Mouse (Mus musculus): Measurements from ENCODE around the gene Zfp804b. TPM values are rescaled to one million over a fixed set of nuclear protein-coding genes. Genes with fewer than 3 reads are reported as not detected.

Gene Zfp804b
- total and polyA plus RNA-seq, 2 experiments = 0.02 to 0.09 TPM

GRCm38 (mm10) chr5:7284336-7284735, 60.2 kb downstream of the Zfp804b start:
- no peak for TF ChIP-seq CTCF (IDR thresholded peaks at IDR 0.05; ENCODE audit: low read depth, low read length)
- TF ChIP-seq POLR2A (IDR thresholded peaks at IDR 0.05; ENCODE audit: extremely low read depth, insufficient read depth, low read length) = no peak
- 90% methylated on average over 1 of the region's 1 CpGs for WGBS
- Histone ChIP-seq H3K4me1 (ENCODE audit: control insufficient read depth, insufficient read depth, low read length) (no peaks in the 10 kb centered on the region), H3K4me3 (ENCODE audit: insufficient read depth, low read depth, low read length) (no peak overlapping the region), H3K27ac (replicated peaks; ENCODE audit: insufficient read depth, low read depth, low read length) (no peak overlapping the region), H3K79me2 (ENCODE audit: control insufficient read depth, insufficient read depth, low read length) (no peaks in the 10 kb centered on the region), H3K27me3 (ENCODE audit: control insufficient read depth, insufficient read depth, low read length) (no peaks in the 10 kb centered on the region), H3K9ac (ENCODE audit: low read depth, low read length) (no peak overlapping the region), H3K36me3 (ENCODE audit: control insufficient read depth, insufficient read depth, low read length) (no peaks in the 10 kb centered on the region)
- DNase-seq (ENCODE audit: extremely low read depth, low read depth, low spot score) = no peak

GRCm38 (mm10) chr5:7276659-7277455, 67.7 kb downstream of the Zfp804b start:
- Histone ChIP-seq H3K36me3 (ENCODE audit: control insufficient read depth, insufficient read depth, low read length) (no peaks in the 10 kb centered on the region), H3K4me3 (ENCODE audit: insufficient read depth, low read depth, low read length) (no peak overlapping the region), H3K27me3 (ENCODE audit: control insufficient read depth, insufficient read depth, low read length) (no peaks in the 10 kb centered on the region), H3K9ac (ENCODE audit: low read depth, low read length) (no peak overlapping the region), H3K27ac (replicated peaks; ENCODE audit: insufficient read depth, low read depth, low read length) (no peak overlapping the region), H3K4me1 (ENCODE audit: control insufficient read depth, insufficient read depth, low read length) (no peaks in the 10 kb centered on the region), H3K79me2 (ENCODE audit: control insufficient read depth, insufficient read depth, low read length) (no peaks in the 10 kb centered on the region)
- no peak for TF ChIP-seq CTCF (IDR thresholded peaks at IDR 0.05; ENCODE audit: low read depth, low read length)
- TF ChIP-seq POLR2A (IDR thresholded peaks at IDR 0.05; ENCODE audit: extremely low read depth, insufficient read depth, low read length) = no peak
- 79% methylated on average over 7 of the region's 7 CpGs for WGBS
- DNase-seq (ENCODE audit: extremely low read depth, low read depth, low spot score) = no peak

DNA sequence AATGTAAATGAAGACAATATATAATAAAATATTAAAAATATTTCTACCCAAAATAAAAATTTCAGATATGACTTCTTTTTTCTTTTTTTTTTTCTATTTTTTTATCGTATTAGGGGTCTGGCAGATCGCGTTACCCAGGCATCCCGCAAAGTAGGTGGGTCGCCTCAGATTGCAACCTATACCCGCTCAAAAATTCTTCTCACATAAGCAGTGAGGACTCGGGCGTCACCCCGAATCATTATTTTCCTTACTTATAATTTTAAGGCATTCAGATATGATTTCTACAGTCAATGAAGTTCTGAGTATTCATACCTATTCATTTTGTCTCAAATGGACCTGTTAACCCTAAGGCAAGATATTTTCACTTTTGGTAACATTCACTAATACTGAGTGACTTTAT, 167.0 kb downstream of the Zfp804b start:
- Histone ChIP-seq H3K27me3 (ENCODE audit: control insufficient read depth, insufficient read depth, low read length) (no peaks in the 10 kb centered on the region), H3K4me1 (ENCODE audit: control insufficient read depth, insufficient read depth, low read length) (no peaks in the 10 kb centered on the region), H3K27ac (replicated peaks; ENCODE audit: insufficient read depth, low read depth, low read length) (no peak overlapping the region), H3K9ac (ENCODE audit: low read depth, low read length) (no peak overlapping the region), H3K4me3 (ENCODE audit: insufficient read depth, low read depth, low read length) (no peak overlapping the region), H3K79me2 (ENCODE audit: control insufficient read depth, insufficient read depth, low read length) (no peaks in the 10 kb centered on the region), H3K36me3 (ENCODE audit: control insufficient read depth, insufficient read depth, low read length) (no peaks in the 10 kb centered on the region)
- TF ChIP-seq POLR2A (IDR thresholded peaks at IDR 0.05; ENCODE audit: extremely low read depth, insufficient read depth, low read length) = no peak
- no peak for TF ChIP-seq CTCF (IDR thresholded peaks at IDR 0.05; ENCODE audit: low read depth, low read length)
- 91% methylated on average over 9 of the region's 9 CpGs for WGBS
- DNase-seq (ENCODE audit: extremely low read depth, low read depth, low spot score) = no peak

DNA sequence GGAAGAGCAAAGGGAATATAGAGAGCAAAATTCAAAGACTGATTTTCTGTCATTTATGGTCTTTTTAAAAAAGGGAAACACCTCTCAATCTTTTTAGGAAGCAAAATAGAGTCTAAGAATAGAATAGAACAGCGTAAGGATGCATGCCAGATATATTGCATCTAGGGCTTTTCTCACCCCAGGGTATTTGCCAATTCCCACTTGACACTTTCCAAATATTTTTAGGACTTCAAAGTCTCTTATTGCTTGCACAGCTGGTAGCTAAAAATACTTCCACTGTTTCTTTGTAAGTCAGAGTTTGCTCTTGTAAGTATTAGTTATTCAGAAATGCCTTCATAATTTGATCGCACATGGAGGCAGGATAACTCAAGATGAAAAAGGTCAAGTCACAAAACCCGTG, 204.9 kb downstream of the Zfp804b start:
- Histone ChIP-seq H3K36me3 (ENCODE audit: control insufficient read depth, insufficient read depth, low read length) (no peaks in the 10 kb centered on the region), H3K4me3 (ENCODE audit: insufficient read depth, low read depth, low read length) (no peak overlapping the region), H3K27me3 (ENCODE audit: control insufficient read depth, insufficient read depth, low read length) (no peaks in the 10 kb centered on the region), H3K9ac (ENCODE audit: low read depth, low read length) (no peak overlapping the region), H3K79me2 (ENCODE audit: control insufficient read depth, insufficient read depth, low read length) (no peaks in the 10 kb centered on the region), H3K4me1 (ENCODE audit: control insufficient read depth, insufficient read depth, low read length) (no peaks in the 10 kb centered on the region), H3K27ac (replicated peaks; ENCODE audit: insufficient read depth, low read depth, low read length) (no peak overlapping the region)
- no peak for TF ChIP-seq POLR2A (IDR thresholded peaks at IDR 0.05; ENCODE audit: extremely low read depth, insufficient read depth, low read length)
- TF ChIP-seq CTCF (IDR thresholded peaks at IDR 0.05; ENCODE audit: low read depth, low read length) = no peak
- WGBS = 75% methylated on average over 3 of the region's 3 CpGs
- DNase-seq (ENCODE audit: extremely low read depth, low read depth, low spot score) = no peak

GRCm38 (mm10) chr5:7102387-7102786, 242.2 kb downstream of the Zfp804b start:
- Histone ChIP-seq H3K9ac (ENCODE audit: low read depth, low read length) (no peak overlapping the region), H3K4me3 (ENCODE audit: insufficient read depth, low read depth, low read length) (no peak overlapping the region), H3K27ac (replicated peaks; ENCODE audit: insufficient read depth, low read depth, low read length) (no peak overlapping the region), H3K79me2 (ENCODE audit: control insufficient read depth, insufficient read depth, low read length) (no peaks in the 10 kb centered on the region), H3K36me3 (ENCODE audit: control insufficient read depth, insufficient read depth, low read length) (no peaks in the 10 kb centered on the region), H3K27me3 (ENCODE audit: control insufficient read depth, insufficient read depth, low read length) (no peaks in the 10 kb centered on the region), H3K4me1 (ENCODE audit: control insufficient read depth, insufficient read depth, low read length) (no peaks in the 10 kb centered on the region)
- no peak for TF ChIP-seq POLR2A (IDR thresholded peaks at IDR 0.05; ENCODE audit: extremely low read depth, insufficient read depth, low read length)
- no peak for TF ChIP-seq CTCF (IDR thresholded peaks at IDR 0.05; ENCODE audit: low read depth, low read length)
- 60% methylated on average over 2 of the region's 2 CpGs for WGBS
- no peak for DNase-seq (ENCODE audit: extremely low read depth, low read depth, low spot score)

DNA sequence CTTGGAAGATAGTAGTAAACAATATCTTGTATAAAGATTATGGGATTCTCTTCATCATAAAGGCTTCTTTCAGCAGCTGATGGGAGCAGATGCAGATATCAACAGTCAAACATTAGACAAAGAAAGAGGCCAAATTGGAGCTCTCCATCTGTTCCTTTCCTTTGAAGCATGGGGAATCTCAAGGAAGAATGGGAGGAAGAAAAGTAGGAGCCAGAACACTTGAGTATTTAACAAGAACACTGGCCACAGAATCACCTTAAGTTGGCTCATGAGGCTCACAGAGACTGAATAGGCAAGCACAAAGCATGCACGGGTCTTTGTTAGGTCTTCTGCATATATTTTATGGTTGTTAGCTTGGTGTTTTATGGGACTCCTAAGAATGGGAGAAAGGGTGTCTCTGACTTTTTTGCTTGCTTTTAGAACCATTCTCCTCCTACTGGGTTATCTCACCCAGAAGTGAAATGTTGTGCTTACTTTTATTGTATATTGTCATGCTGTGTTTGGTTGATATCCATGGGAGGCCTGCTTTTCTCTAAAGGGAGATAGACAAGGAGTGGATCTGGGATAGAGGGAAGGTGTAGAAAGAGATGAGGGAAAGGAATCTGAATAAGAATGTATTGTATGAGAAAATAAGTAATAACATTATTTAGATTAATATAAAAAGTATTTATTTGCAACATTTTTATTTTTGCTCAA, 270.5 kb downstream of the Zfp804b start:
- no peaks in the 10 kb centered on the region for H3K36me3 ChIP-seq (ENCODE audit: control insufficient read depth, insufficient read depth, low read length)
- H3K27ac ChIP-seq (replicated peaks; ENCODE audit: insufficient read depth, low read depth, low read length) = no peak overlapping the region
- no peaks in the 10 kb centered on the region for H3K4me1 ChIP-seq (ENCODE audit: control insufficient read depth, insufficient read depth, low read length)
- H3K9ac ChIP-seq (ENCODE audit: low read depth, low read length) = no peak overlapping the region
- DNase-seq (ENCODE audit: extremely low read depth, low read depth, low spot score) = no peak
- 89% methylated on average over 1 of the region's 1 CpGs for WGBS
- H3K4me3 ChIP-seq (ENCODE audit: insufficient read depth, low read depth, low read length) = no peak overlapping the region
- no peaks in the 10 kb centered on the region for H3K79me2 ChIP-seq (ENCODE audit: control insufficient read depth, insufficient read depth, low read length)
- no peaks in the 10 kb centered on the region for H3K27me3 ChIP-seq (ENCODE audit: control insufficient read depth, insufficient read depth, low read length)
- no peak for TF ChIP-seq POLR2A (IDR thresholded peaks at IDR 0.05; ENCODE audit: extremely low read depth, insufficient read depth, low read length)
- no peak for TF ChIP-seq CTCF (IDR thresholded peaks at IDR 0.05; ENCODE audit: low read depth, low read length)

Measured in liver, adult 2 months (tissue).